Mouse (Mus musculus) ES-Bruce4 (cell line): ENCODE results near the gene Mpp2.

Experiments
- CTCF ChIP-seq: IDR thresholded peaks from one replicate; pipeline ENCODE4 v1.8.1; 2011; ENCODE audit warnings: low read depth, low read length
- EP300 ChIP-seq: IDR thresholded peaks from 2 replicates; pipeline ENCODE4 v1.6.1; 2011; ENCODE audit warnings: low read depth, low read length; ENCODE audit not compliant: insufficient read depth

GRCm38 (mm10) chr11:102025991-102026660 lies 62.2 kb downstream of the Mpp2 start:
- no peak for TF ChIP-seq CTCF
- no peak for TF ChIP-seq EP300
